9 mouse cellular contexts compared by ENCODE assay signal in genomic region chr11:96837298-96837697, GRCm38 (mm10). TPM values are rescaled to one million over a fixed set of nuclear protein-coding genes. Genes with fewer than 3 reads are reported as not detected.
DNase-seq lines count a peak whose midpoint lies in the region; ATAC-seq and TF ChIP-seq lines count a peak whose summit lies in the region.
"Had no signal": no experiment of that assay in that cellular context is flagged by ENCODE, and none has a peak within 500 bp of the region (broad histone marks: within the 10 kb centered on the region; RNA-seq: fewer than 3 reads in every experiment).

No protein-coding gene starts in this region.

- intact Hi-C loops in left cerebral cortex, postnatal 14 days (cut with DNase I), result no loop called here

- WGBS in cerebellum, adult 2 months, result 25% methylated on average over 9 of the region's 9 CpGs

- TF ChIP-seq CTCF in cerebellum, adult 2 months (IDR thresholded peaks at IDR 0.05; ENCODE audit: borderline replicate concordance, insufficient read depth, low read depth, low read length), result peak; percentile 53; the same call in 1 of the 2 replicates

- ATAC-seq in megakaryocyte, adult 5-6 weeks (ENCODE audit: poor library complexity, severe bottlenecking), result 0 out of 2 replicates have a peak, but pooled peaks have one; percentile 51

- no peak overlapping the region for H3K4me3 ChIP-seq in cerebellum, adult 2 months (replicated peaks; ENCODE audit: insufficient read depth, low read depth, low read length)

- peak in 1 of 2 experiments; percentile 18 for DNase-seq in cerebellum, adult 2 months
- DNase-seq in cerebellum, adult 9-11 months, result no peak
- DNase-seq in kidney, postnatal 10 days, result peak; percentile 31
- no peak for DNase-seq in kidney, postnatal 14 days
- DNase-seq in MN1 (ENCODE audit: low spot score), result peak; percentile 63
- no peak for DNase-seq in ovary, postnatal 10 days (ENCODE audit: low spot score)
- DNase-seq in left cerebral cortex, postnatal 14 days (ENCODE audit: low spot score in 2 of 2), result no peak
- DNase-seq: kidney, postnatal 25 days had no signal

- no peak for TF ChIP-seq POLR2A in cerebellum, adult 2 months (IDR thresholded peaks at IDR 0.05; ENCODE audit: borderline replicate concordance, insufficient read depth, low read length)

- H3K27ac ChIP-seq in cerebellum, adult 2 months (ENCODE audit: insufficient read depth, low read length), result no peak overlapping the region

- peaks cover 7% of the 10 kb centered on the region for H3K4me1 ChIP-seq in cerebellum, adult 2 months (ENCODE audit: control insufficient read depth, insufficient read depth, low read length)

- no peaks in the 10 kb centered on the region for H3K27me3 ChIP-seq in cerebellum, adult 2 months (ENCODE audit: control insufficient read depth, insufficient read depth, low read length)

RNA-seq across cellular contexts. Expression of gene Nfe2l1, which starts 7.5 kb away (rescaled TPM):
- 183 and 215 TPM in 2 replicates for polyA plus RNA-seq in cerebellum, adult 2 months (2012; rRNA removed)
- 30.0 and 32.6 TPM in 2 replicates for total RNA-seq in megakaryocyte, adult 5-6 weeks (2015)
- total RNA-seq in megakaryocyte, adult 5-6 weeks (2017), result 30.2 and 31.1 TPM in 2 replicates
- 100 to 1,000 TPM; 205 to 209 TPM for total RNA-seq in left cerebral cortex, postnatal 14 days (2021)

RNA-seq across cellular contexts. Expression of gene Copz2, which starts 12.4 kb away (rescaled TPM):
- 9.5 and 10.9 TPM in 2 replicates for polyA plus RNA-seq in cerebellum, adult 2 months (2012; rRNA removed)
- total RNA-seq in megakaryocyte, adult 5-6 weeks (2015), result 2.0 and 4.2 TPM in 2 replicates
- 0.28 and 0.92 TPM in 2 replicates for total RNA-seq in megakaryocyte, adult 5-6 weeks (2017)
- 1 to 10 TPM; 2.7 to 3.2 TPM for total RNA-seq in left cerebral cortex, postnatal 14 days (2021)

RNA-seq across cellular contexts. Expression of gene Cbx1, which starts 48.4 kb away (rescaled TPM):
- polyA plus RNA-seq in cerebellum, adult 2 months (2012; rRNA removed), result 37.9 and 40.7 TPM in 2 replicates
- total RNA-seq in megakaryocyte, adult 5-6 weeks (2015), result 37.7 and 39.2 TPM in 2 replicates
- total RNA-seq in megakaryocyte, adult 5-6 weeks (2017), result 60.2 and 60.5 TPM in 2 replicates
- 10 to 100 TPM; 47.0 to 50.1 TPM for total RNA-seq in left cerebral cortex, postnatal 14 days (2021)

RNA-seq across cellular contexts. Expression of gene Snx11, which starts 59.9 kb away (rescaled TPM):
- 38.5 and 38.9 TPM in 2 replicates for polyA plus RNA-seq in cerebellum, adult 2 months (2012; rRNA removed)
- 8.3 and 10.3 TPM in 2 replicates for total RNA-seq in megakaryocyte, adult 5-6 weeks (2015)
- 25.5 and 27.4 TPM in 2 replicates for total RNA-seq in megakaryocyte, adult 5-6 weeks (2017)
- total RNA-seq in left cerebral cortex, postnatal 14 days (2021), result 10 to 100 TPM; 39.0 to 44.2 TPM

Comparison
In these comparisons a context has a peak if more than half of its experiments do, and no peak if none do; other contexts are left out.
1. DNase-seq: peak in kidney, postnatal 10 days (single experiment) and MN1 (single experiment); none in cerebellum, adult 9-11 months (single experiment), kidney, postnatal 14 days (single experiment), ovary, postnatal 10 days (single experiment) and left cerebral cortex, postnatal 14 days (0 of 2).
2. RNA of gene Nfe2l1, which starts 7.5 kb away (total RNA-seq): 205 to 209 TPM in left cerebral cortex, postnatal 14 days; 30.0 to 32.6 TPM in megakaryocyte, adult 5-6 weeks; every median in the first group is over 4 times any median in the second.